ENCODE assay signal across 10 mouse cellular contexts in genomic region chr12:80803924-80804323, GRCm38 (mm10). TPM values are rescaled to one million over a fixed set of nuclear protein-coding genes. Genes with fewer than 3 reads are reported as not detected.
A peak's percentile ranks its signal among the peaks of the same experiment; 100 is the strongest.
DNase-seq lines count a peak whose midpoint lies in the region; ATAC-seq and TF ChIP-seq lines count a peak whose summit lies in the region.
"Had no signal": no experiment of that assay in that cellular context is flagged by ENCODE, and none has a peak within 500 bp of the region (broad histone marks: within the 10 kb centered on the region; RNA-seq: fewer than 3 reads in every experiment).

No protein-coding gene starts in this region.

- H3K4me3 ChIP-seq in heart, adult 2 months = no peak overlapping the region
- H3K4me3 ChIP-seq in heart, embryonic 12.5 days = no peak overlapping the region
- H3K4me3 ChIP-seq: embryonic facial prominence, embryonic 13.5 days had no signal

- no peak for TF ChIP-seq POLR2A in heart, adult 2 months (IDR thresholded peaks at IDR 0.05; ENCODE audit: insufficient read depth, low read depth, low read length)

- no peak overlapping the region for H3K9ac ChIP-seq in heart, adult 2 months (ENCODE audit: low read depth, low read length)
- no peak overlapping the region for H3K9ac ChIP-seq in heart, embryonic 12.5 days
- H3K9ac ChIP-seq: embryonic facial prominence, embryonic 13.5 days had no signal

- no peaks in the 10 kb centered on the region for H3K9me3 ChIP-seq in heart, embryonic 12.5 days (replicated peaks)
- H3K9me3 ChIP-seq: embryonic facial prominence, embryonic 13.5 days had no signal

- TF ChIP-seq EP300 in heart, adult 2 months (IDR thresholded peaks at IDR 0.05; ENCODE audit: insufficient read depth, low read depth, low read length) = no peak

- intact Hi-C loops in heart, adult 2 months (cut with DNase I) = no loop called here
- intact Hi-C loops in left cerebral cortex, postnatal 25 days (cut with DNase I) = no loop called here

- no peak for TF ChIP-seq CTCF in heart, adult 2 months (IDR thresholded peaks at IDR 0.05)

- DNase-seq in heart, adult 2 months = peak; percentile 66 to 71
- peak; percentile 72 for DNase-seq in Muller cell, postnatal 12 days (ENCODE audit: inconsistent ontology term)
- DNase-seq in cerebellum, adult 9-10 months = peak; percentile 89
- DNase-seq in heart, postnatal 4 days = peak; percentile 72
- peak; percentile 83 to 94 for DNase-seq in left cerebral cortex, postnatal 25 days (ENCODE audit: low spot score in 2 of 2)
- DNase-seq in testis, postnatal 10 days (ENCODE audit: low spot score) = peak; percentile 83
- no peak for DNase-seq in thymus, postnatal 4 days

- H3K27ac ChIP-seq in heart, adult 2 months = peak overlapping the region; percentile 8; the same call in 1 of the 2 replicates
- no peak overlapping the region; the same call in 1 of the 2 replicates for H3K27ac ChIP-seq in heart, embryonic 12.5 days (ENCODE audit: poor library complexity, severe bottlenecking)
- H3K27ac ChIP-seq: embryonic facial prominence, embryonic 13.5 days had no signal

- H3K4me2 ChIP-seq in heart, embryonic 12.5 days = no peak overlapping the region
- H3K4me2 ChIP-seq: embryonic facial prominence, embryonic 13.5 days had no signal

- peaks cover 63% of the 10 kb centered on the region for H3K36me3 ChIP-seq in heart, adult 2 months (ENCODE audit: control insufficient read depth, insufficient read depth, low read length)
- 0 out of 2 replicates have a peak, but pooled peaks cover 4% of the 10 kb centered on the region for H3K36me3 ChIP-seq in heart, embryonic 12.5 days
- H3K36me3 ChIP-seq: embryonic facial prominence, embryonic 13.5 days had no signal

- H3K79me2 ChIP-seq in heart, adult 2 months (replicated peaks; ENCODE audit: control insufficient read depth, insufficient read depth, low read length) = peaks cover 19% of the 10 kb centered on the region

- H3K4me1 ChIP-seq in heart, adult 2 months (ENCODE audit: control insufficient read depth, insufficient read depth, low read length) = peaks cover 28% of the 10 kb centered on the region
- peaks cover 31% of the 10 kb centered on the region for H3K4me1 ChIP-seq in heart, embryonic 12.5 days (replicated peaks)

- 11% methylated on average over 3 of the region's 3 CpGs for WGBS in heart, adult 2 months
- 52% methylated on average over 3 of the region's 3 CpGs for WGBS in heart, embryonic 12.5 days

- no peak for ATAC-seq in heart, embryonic 12.5 days (ENCODE audit: insufficient number of reproducible peaks, low FRiP score)

- H3K27me3 ChIP-seq in heart, adult 2 months (ENCODE audit: control insufficient read depth, insufficient read depth, low read length) = no peaks in the 10 kb centered on the region
- H3K27me3 ChIP-seq in heart, embryonic 12.5 days (replicated peaks) = no peaks in the 10 kb centered on the region
- H3K27me3 ChIP-seq: embryonic facial prominence, embryonic 13.5 days had no signal

RNA-seq across cellular contexts. Expression of gene Susd6, which starts 13.6 kb away (rescaled TPM):
- total RNA-seq in heart, adult 2 months (2021) = 10 to 100 TPM; 67.4 to 78.6 TPM
- polyA plus RNA-seq in heart, adult 2 months (2012; rRNA removed) = 50.1 and 75.8 TPM in 2 replicates
- polyA plus RNA-seq in heart, embryonic 12.5 days (2016; fragmentation: Nextera tagmentation; extraction: Ambion mirVana) = 22.4 and 22.7 TPM in 2 replicates
- 10 to 100 TPM; 46.3 to 49.6 TPM for total RNA-seq in heart, postnatal 4 days (2021)
- total RNA-seq in left cerebral cortex, postnatal 25 days (2021) = 10 to 100 TPM; 32.1 to 32.9 TPM

RNA-seq across cellular contexts. Expression of gene Ccdc177, which starts 43.4 kb away (rescaled TPM):
- total RNA-seq in heart, adult 2 months (2021) = under 1 TPM in 1 of 2 experiments, not detected in 1; 0.05 TPM
- polyA plus RNA-seq in heart, adult 2 months (2012; rRNA removed) = not detected in 2 replicates
- polyA plus RNA-seq in heart, embryonic 12.5 days (2016; fragmentation: Nextera tagmentation; extraction: Ambion mirVana) = 0.03 TPM in 1 of 2 replicates, not detected in the other
- under 1 TPM; 0.05 to 0.10 TPM for total RNA-seq in heart, postnatal 4 days (2021)
- 10 to 100 TPM; 12.9 to 15.5 TPM for total RNA-seq in left cerebral cortex, postnatal 25 days (2021)
- polyA plus RNA-seq: liver, embryonic 16.5 days had no signal

Comparison
In these comparisons a context has a peak if more than half of its experiments do, and no peak if none do; other contexts are left out.
1. RNA of gene Ccdc177, which starts 43.4 kb away (total RNA-seq): 12.9 to 15.5 TPM in left cerebral cortex, postnatal 25 days; 0.05 to 0.10 TPM in heart, postnatal 4 days and 0.05 TPM in heart, adult 2 months; every median in the first group is over 10 times any median in the second.